8 mouse cellular contexts compared by ENCODE assay signal in the genomic region with DNA sequence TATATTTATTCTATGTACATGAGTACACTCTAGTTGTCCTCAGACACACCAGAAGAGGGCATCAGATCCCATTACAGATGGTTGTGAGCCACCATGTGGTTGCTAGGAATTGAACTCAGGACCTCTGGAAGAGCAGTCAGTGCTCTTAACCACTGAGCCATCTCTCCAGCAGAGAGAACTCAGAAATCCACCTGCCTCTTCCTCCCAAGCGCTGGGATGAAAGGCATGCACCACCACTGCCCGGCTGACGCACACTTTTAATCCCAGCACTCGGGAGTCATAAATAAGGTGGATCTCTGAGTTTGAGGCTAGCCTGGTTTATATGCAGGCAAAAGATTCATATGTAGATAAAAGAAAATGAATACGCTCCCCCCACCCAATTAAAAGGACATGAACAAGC. TPM values are rescaled to one million over a fixed set of nuclear protein-coding genes. Genes with fewer than 3 reads are reported as not detected.
A peak's percentile ranks its signal among the peaks of the same experiment; 100 is the strongest.
DNase-seq lines count a peak whose midpoint lies in the region; ATAC-seq and TF ChIP-seq lines count a peak whose summit lies in the region.
"Not testable (repeated sequence)": the region's sequence is repeated elsewhere in the genome, so short reads cannot be mapped to it uniquely, and the experiment has no call there.

No protein-coding gene starts in this region.

- TF ChIP-seq CTCF in bone marrow macrophage, adult 2 months (IDR thresholded peaks at IDR 0.05; ENCODE audit: low read depth, low read length); hindbrain, postnatal 0 days (IDR thresholded peaks at IDR 0.05; ENCODE audit: low read depth); stomach, postnatal 0 days (IDR thresholded peaks at IDR 0.05; ENCODE audit: low read depth): not testable (repeated sequence)

- H3K4me2 ChIP-seq in forebrain, embryonic 13.5 days: peak overlapping the region; percentile 25; the same call in 1 of the 2 replicates
- peak overlapping the region; percentile 57 for H3K4me2 ChIP-seq in heart, embryonic 13.5 days
- H3K4me2 ChIP-seq in hindbrain, postnatal 0 days (ENCODE audit: low read depth, low read length): peak overlapping the region; percentile 42
- peak overlapping the region; percentile 45 for H3K4me2 ChIP-seq in liver, embryonic 16.5 days (ENCODE audit: low read depth, low read length)
- peak overlapping the region; percentile 38 for H3K4me2 ChIP-seq in midbrain, embryonic 14.5 days (ENCODE audit: low read length)
- peak overlapping the region; percentile 46; the same call in 1 of the 2 replicates for H3K4me2 ChIP-seq in stomach, postnatal 0 days (replicated peaks; ENCODE audit: low read depth)

- peak overlapping the region; percentile 92 for H3K4me3 ChIP-seq in bone marrow macrophage, adult 2 months (ENCODE audit: insufficient read depth, low read length)
- H3K4me3 ChIP-seq in forebrain, embryonic 13.5 days; stomach, postnatal 0 days (ENCODE audit: low read depth, low read length): not testable (repeated sequence)
- peak overlapping the region; percentile 40 for H3K4me3 ChIP-seq in heart, embryonic 13.5 days
- H3K4me3 ChIP-seq in hindbrain, postnatal 0 days (ENCODE audit: low read length): peak overlapping the region; percentile 13; the same call in 1 of the 2 replicates
- peak overlapping the region; percentile 40 for H3K4me3 ChIP-seq in limb, embryonic 10.5 days
- peak overlapping the region; percentile 49 for H3K4me3 ChIP-seq in liver, embryonic 16.5 days (ENCODE audit: low read depth, low read length)
- 0 out of 2 replicates have a peak overlapping the region, but pooled peaks have one; percentile 14 for H3K4me3 ChIP-seq in midbrain, embryonic 14.5 days (replicated peaks; ENCODE audit: low read depth, low read length)

- H3K9me3 ChIP-seq in forebrain, embryonic 13.5 days (replicated peaks); heart, embryonic 13.5 days; hindbrain, postnatal 0 days (ENCODE audit: low read length); limb, embryonic 10.5 days (replicated peaks); liver, embryonic 16.5 days (replicated peaks; ENCODE audit: control insufficient read depth, low read length); midbrain, embryonic 14.5 days (ENCODE audit: control insufficient read depth, low read length); stomach, postnatal 0 days (ENCODE audit: control insufficient read depth, low read length): not testable (repeated sequence)

- H3K27me3 ChIP-seq in forebrain, embryonic 13.5 days; heart, embryonic 13.5 days (replicated peaks); hindbrain, postnatal 0 days (ENCODE audit: insufficient read depth, low read length); limb, embryonic 10.5 days (ENCODE audit: low read depth, poor library complexity, severe bottlenecking); liver, embryonic 16.5 days (ENCODE audit: control insufficient read depth, insufficient read depth, low read depth, low read length); midbrain, embryonic 14.5 days (ENCODE audit: control insufficient read depth, insufficient read depth, low read length); stomach, postnatal 0 days (ENCODE audit: control insufficient read depth, insufficient read depth, low read length): not testable (repeated sequence)

- TF ChIP-seq POLR2A in bone marrow macrophage, adult 2 months (IDR thresholded peaks at IDR 0.05; ENCODE audit: borderline replicate concordance, low read depth, low read length): not testable (repeated sequence)

- H3K9ac ChIP-seq in forebrain, embryonic 13.5 days; hindbrain, postnatal 0 days (replicated peaks; ENCODE audit: low read length); liver, embryonic 16.5 days (ENCODE audit: low read depth, low read length); midbrain, embryonic 14.5 days (replicated peaks; ENCODE audit: low read length); stomach, postnatal 0 days (ENCODE audit: low read length): not testable (repeated sequence)
- H3K9ac ChIP-seq in heart, embryonic 13.5 days: peak overlapping the region; percentile 63; the same call in 1 of the 2 replicates

- H3K4me1 ChIP-seq in bone marrow macrophage, adult 2 months (ENCODE audit: control insufficient read depth, insufficient read depth, low read length); forebrain, embryonic 13.5 days; heart, embryonic 13.5 days; hindbrain, postnatal 0 days (ENCODE audit: insufficient read depth, low read length); limb, embryonic 10.5 days; liver, embryonic 16.5 days (ENCODE audit: control insufficient read depth, low read depth, low read length); midbrain, embryonic 14.5 days (ENCODE audit: control insufficient read depth, insufficient read depth, low read length); stomach, postnatal 0 days (replicated peaks; ENCODE audit: control insufficient read depth, insufficient read depth): not testable (repeated sequence)

- ATAC-seq in forebrain, embryonic 13.5 days; heart, embryonic 13.5 days (ENCODE audit: extremely low read depth, insufficient number of reproducible peaks, low FRiP score, low TSS enrichment); hindbrain, postnatal 0 days; liver, embryonic 16.5 days (ENCODE audit: low read depth); midbrain, embryonic 14.5 days (ENCODE audit: low FRiP score, low TSS enrichment); stomach, postnatal 0 days (ENCODE audit: low FRiP score, low TSS enrichment): not testable (repeated sequence)

- not testable (repeated sequence) for DNase-seq in hindbrain, postnatal 0 days (ENCODE audit: low spot score); limb, embryonic 10.5 days (ENCODE audit: low spot score); midbrain, embryonic 14.5 days; stomach, postnatal 0 days (ENCODE audit: low spot score)

- 84% methylated on average over 5 of the region's 5 CpGs for WGBS in forebrain, embryonic 13.5 days
- WGBS in heart, embryonic 13.5 days: 78% methylated on average over 5 of the region's 5 CpGs
- WGBS in hindbrain, postnatal 0 days: 90% methylated on average over 5 of the region's 5 CpGs
- WGBS in limb, embryonic 10.5 days: 88% methylated on average over 5 of the region's 5 CpGs
- WGBS in liver, embryonic 16.5 days (ENCODE audit: insufficient replicate concordance): 75% methylated on average over 5 of the region's 5 CpGs
- WGBS in midbrain, embryonic 14.5 days: 88% methylated on average over 5 of the region's 5 CpGs
- 92% methylated on average over 5 of the region's 5 CpGs for WGBS in stomach, postnatal 0 days

- H3K36me3 ChIP-seq in forebrain, embryonic 13.5 days (ENCODE audit: poor library complexity, severe bottlenecking); heart, embryonic 13.5 days; hindbrain, postnatal 0 days (ENCODE audit: insufficient read depth, low read length); limb, embryonic 10.5 days; liver, embryonic 16.5 days (ENCODE audit: control insufficient read depth, insufficient read depth); midbrain, embryonic 14.5 days (ENCODE audit: control insufficient read depth, insufficient read depth, low read length); stomach, postnatal 0 days (ENCODE audit: control insufficient read depth, insufficient read depth, low read length): not testable (repeated sequence)

- TF ChIP-seq EP300 in stomach, postnatal 0 days (optimal IDR thresholded peaks at IDR 0.05): not testable (repeated sequence)

- H3K27ac ChIP-seq in bone marrow macrophage, adult 2 months (ENCODE audit: insufficient read depth, low read depth, low read length): peak overlapping the region; percentile 55
- not testable (repeated sequence) for H3K27ac ChIP-seq in forebrain, embryonic 13.5 days; heart, embryonic 13.5 days (replicated peaks); hindbrain, postnatal 0 days; limb, embryonic 10.5 days; liver, embryonic 16.5 days (ENCODE audit: low read length); midbrain, embryonic 14.5 days (replicated peaks; ENCODE audit: low read depth, low read length); stomach, postnatal 0 days (replicated peaks)

RNA-seq across cellular contexts. Expression of a gene that starts 0.5 kb away (rescaled TPM):
- polyA plus RNA-seq in bone marrow macrophage, adult 2 months (2012; ENCODE audit: insufficient read depth, insufficient read length, missing spikeins): 19.4 and 27.4 TPM in 2 replicates
- 3.2 and 4.6 TPM in 2 replicates for polyA plus RNA-seq in forebrain, embryonic 13.5 days (2015; fragmentation: Nextera tagmentation; extraction: Ambion mirVana)
- 1.5 and 1.6 TPM in 2 replicates for polyA plus RNA-seq in heart, embryonic 13.5 days (2015; fragmentation: Nextera tagmentation; extraction: Ambion mirVana)
- total RNA-seq in hindbrain, postnatal 0 days (2014; rRNA removed): 17.4 and 22.6 TPM in 2 replicates
- 8.2 and 10.2 TPM in 2 replicates for polyA plus RNA-seq in hindbrain, postnatal 0 days (2015; fragmentation: Nextera tagmentation; extraction: Ambion mirVana)
- polyA plus RNA-seq in limb, embryonic 10.5 days (2016; fragmentation: Nextera tagmentation; extraction: Ambion mirVana): 3.6 and 4.0 TPM in 2 replicates
- polyA plus RNA-seq in liver, embryonic 16.5 days (2015; fragmentation: Nextera tagmentation; extraction: Ambion mirVana): 0.79 and 1.1 TPM in 2 replicates
- polyA plus RNA-seq in midbrain, embryonic 14.5 days (2014; fragmentation: Nextera tagmentation; extraction: Ambion mirVana): 3.8 and 5.8 TPM in 2 replicates
- 1.6 and 3.6 TPM in 2 replicates for polyA plus RNA-seq in stomach, postnatal 0 days (2015; fragmentation: Nextera tagmentation; extraction: Ambion mirVana)

RNA-seq across cellular contexts. Expression of a gene that starts 23.0 kb away (rescaled TPM):
- 15.5 and 16.6 TPM in 2 replicates for polyA plus RNA-seq in bone marrow macrophage, adult 2 months (2012; ENCODE audit: insufficient read depth, insufficient read length, missing spikeins)
- 13.6 and 14.5 TPM in 2 replicates for polyA plus RNA-seq in forebrain, embryonic 13.5 days (2015; fragmentation: Nextera tagmentation; extraction: Ambion mirVana)
- polyA plus RNA-seq in heart, embryonic 13.5 days (2015; fragmentation: Nextera tagmentation; extraction: Ambion mirVana): 12.8 and 15.7 TPM in 2 replicates
- total RNA-seq in hindbrain, postnatal 0 days (2014; rRNA removed): 11.3 and 13.4 TPM in 2 replicates
- 13.0 and 14.0 TPM in 2 replicates for polyA plus RNA-seq in hindbrain, postnatal 0 days (2015; fragmentation: Nextera tagmentation; extraction: Ambion mirVana)
- polyA plus RNA-seq in limb, embryonic 10.5 days (2016; fragmentation: Nextera tagmentation; extraction: Ambion mirVana): 17.9 and 19.6 TPM in 2 replicates
- 6.0 and 6.7 TPM in 2 replicates for polyA plus RNA-seq in liver, embryonic 16.5 days (2015; fragmentation: Nextera tagmentation; extraction: Ambion mirVana)
- polyA plus RNA-seq in midbrain, embryonic 14.5 days (2014; fragmentation: Nextera tagmentation; extraction: Ambion mirVana): 9.4 and 10.8 TPM in 2 replicates
- 11.5 and 13.0 TPM in 2 replicates for polyA plus RNA-seq in stomach, postnatal 0 days (2015; fragmentation: Nextera tagmentation; extraction: Ambion mirVana)

RNA-seq across cellular contexts. Expression of a gene that starts 47.5 kb away (rescaled TPM):
- polyA plus RNA-seq in bone marrow macrophage, adult 2 months (2012; ENCODE audit: insufficient read depth, insufficient read length, missing spikeins): 2.5 and 3.3 TPM in 2 replicates
- polyA plus RNA-seq in forebrain, embryonic 13.5 days (2015; fragmentation: Nextera tagmentation; extraction: Ambion mirVana): 0.92 and 0.99 TPM in 2 replicates
- 1.2 and 2.9 TPM in 2 replicates for polyA plus RNA-seq in heart, embryonic 13.5 days (2015; fragmentation: Nextera tagmentation; extraction: Ambion mirVana)
- 1.1 and 2.8 TPM in 2 replicates for total RNA-seq in hindbrain, postnatal 0 days (2014; rRNA removed)
- 1.2 and 1.4 TPM in 2 replicates for polyA plus RNA-seq in hindbrain, postnatal 0 days (2015; fragmentation: Nextera tagmentation; extraction: Ambion mirVana)
- polyA plus RNA-seq in limb, embryonic 10.5 days (2016; fragmentation: Nextera tagmentation; extraction: Ambion mirVana): 29.7 and 38.7 TPM in 2 replicates
- 0.27 and 0.61 TPM in 2 replicates for polyA plus RNA-seq in liver, embryonic 16.5 days (2015; fragmentation: Nextera tagmentation; extraction: Ambion mirVana)
- 0.88 and 1.3 TPM in 2 replicates for polyA plus RNA-seq in midbrain, embryonic 14.5 days (2014; fragmentation: Nextera tagmentation; extraction: Ambion mirVana)
- 355 and 371 TPM in 2 replicates for polyA plus RNA-seq in stomach, postnatal 0 days (2015; fragmentation: Nextera tagmentation; extraction: Ambion mirVana)
